Mouse (Mus musculus): ENCODE results near the gene Speg.

Speg gene

DNA sequence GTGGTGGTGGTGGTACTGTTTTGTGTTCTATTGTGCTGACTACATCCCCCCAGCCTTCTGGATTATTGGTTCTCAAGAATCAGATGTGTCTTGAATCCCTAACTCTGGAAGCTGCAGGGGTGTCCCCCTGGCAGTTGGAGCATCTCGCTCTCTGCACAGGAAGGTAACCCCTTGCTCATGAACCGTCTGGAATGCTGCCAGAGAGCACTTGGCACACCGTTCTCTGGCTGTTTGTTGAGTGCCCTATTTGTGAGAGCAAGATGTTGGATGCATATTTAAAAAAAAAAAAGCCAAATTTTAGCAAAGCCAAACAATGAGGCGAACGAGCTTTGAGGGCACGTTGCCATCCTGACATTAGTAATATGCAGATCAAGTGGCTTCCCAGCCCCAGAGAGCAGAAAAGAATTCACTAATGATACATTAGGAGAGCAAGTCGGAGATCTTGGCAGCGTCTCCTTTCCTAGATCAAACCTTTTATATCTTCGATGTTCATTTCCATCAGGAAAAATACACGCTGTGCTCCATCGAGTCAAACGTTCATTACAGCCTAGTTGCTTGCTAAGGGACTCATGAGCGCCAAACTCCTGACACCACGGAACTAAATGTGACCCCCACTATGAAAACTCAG lies 9.5 kb upstream of the Speg start:
- no peak for DNase-seq (ENCODE audit: low read depth, low spot score)

DNA sequence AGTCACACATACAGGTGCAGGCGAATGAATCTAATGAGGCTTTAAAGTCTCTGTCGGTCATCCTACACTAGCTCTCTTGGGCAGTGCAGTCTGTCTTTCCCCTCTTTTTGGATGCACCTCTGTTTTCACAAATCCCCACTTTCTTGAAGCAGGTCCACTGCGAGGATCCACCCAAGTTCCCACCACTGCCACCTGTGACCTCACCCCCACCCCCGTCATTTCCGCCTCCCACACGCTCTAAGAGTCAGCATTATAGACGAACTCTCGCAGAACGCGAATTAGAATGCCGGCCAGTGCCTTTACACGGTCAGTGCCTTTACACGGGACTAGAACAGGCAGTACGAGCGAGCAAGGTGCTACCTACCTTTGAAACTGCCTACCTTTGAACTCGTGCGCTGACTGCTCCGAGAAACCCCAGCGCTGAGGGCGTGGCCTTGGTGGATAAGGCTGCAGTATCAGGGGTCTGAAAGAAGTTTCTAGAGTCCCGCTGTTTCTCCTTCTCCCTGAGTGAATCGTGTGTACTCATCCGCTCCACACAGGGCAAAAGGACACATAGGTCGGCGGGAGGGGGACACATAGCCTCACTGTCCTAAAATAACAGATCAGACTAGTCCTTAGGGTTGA lies 5.6 kb upstream of the Speg start:
- DNase-seq (ENCODE audit: low read depth, low spot score): no peak

DNA sequence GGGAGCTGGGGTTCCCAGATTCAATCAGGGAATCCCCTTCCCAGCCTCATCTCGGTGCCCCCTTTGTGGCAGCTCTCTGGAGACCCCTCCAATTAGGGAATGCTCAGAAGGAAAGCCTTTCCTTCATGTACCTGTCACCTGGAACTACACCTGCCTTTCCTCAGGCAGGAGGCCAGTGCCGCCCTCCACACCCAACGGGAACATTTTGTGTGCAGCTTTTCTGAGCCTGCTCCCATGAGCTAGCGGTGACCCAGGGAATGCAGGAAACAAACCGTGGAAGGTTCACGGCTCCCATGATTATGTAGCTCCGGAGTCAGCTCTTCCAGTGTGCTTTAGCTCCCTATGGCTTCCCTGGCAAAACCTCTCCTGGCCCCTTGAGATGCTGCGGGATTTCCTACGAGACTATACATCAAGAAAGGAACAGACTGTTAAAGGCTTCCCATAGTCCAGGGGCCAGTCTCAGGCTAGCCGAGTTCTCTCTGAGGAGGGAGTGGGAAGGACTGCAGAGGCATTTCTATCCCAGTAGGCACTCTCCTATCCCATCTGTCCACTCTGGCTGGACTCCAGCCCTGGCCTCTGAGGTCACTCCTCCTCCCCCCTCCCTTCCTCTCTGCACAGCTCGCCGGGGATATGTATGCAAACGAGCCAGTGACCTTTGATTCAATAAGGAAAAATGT lies 5.0 kb upstream of the Speg start:
- no peak for DNase-seq (ENCODE audit: low read depth, low spot score)

- DNase-seq (ENCODE audit: low read depth, low spot score): no peak
Observed at GRCm38 (mm10) chr1:75371317-75372095, 3.6 kb upstream of the Speg start.

DNA sequence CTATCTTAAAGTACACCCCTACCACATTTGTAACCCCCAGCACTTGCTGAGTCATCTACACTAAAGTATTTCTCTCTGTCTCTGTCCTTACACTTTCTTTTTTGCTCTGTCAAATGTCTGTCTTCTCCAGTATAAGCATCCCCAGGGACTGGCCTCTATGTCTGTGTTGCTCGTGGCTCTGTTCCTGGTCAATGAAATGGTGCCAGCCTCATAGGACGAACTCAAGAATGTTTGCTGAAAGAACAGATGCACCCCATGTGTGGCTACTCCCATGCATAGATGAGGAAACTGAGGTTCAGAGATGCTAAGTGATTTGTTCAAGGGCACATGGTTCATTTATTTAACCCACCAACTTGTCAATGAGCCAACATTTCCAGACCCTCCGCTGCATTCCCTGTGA lies 2.6 kb upstream of the Speg start:
- no peak for DNase-seq (ENCODE audit: low read depth, low spot score)

GRCm38 (mm10) chr1:75373276-75373675 lies 1.8 kb upstream of the Speg start:
- DNase-seq (ENCODE audit: low read depth, low spot score): no peak

- no peak for DNase-seq (ENCODE audit: low read depth, low spot score)
Observed at GRCm38 (mm10) chr1:75379196-75379595, 4.1 kb downstream of the Speg start.

GRCm38 (mm10) chr1:75379931-75380330 lies 4.8 kb downstream of the Speg start:
- DNase-seq (ENCODE audit: low read depth, low spot score): no peak

- no peak for DNase-seq (ENCODE audit: low read depth, low spot score)
Observed at GRCm38 (mm10) chr1:75380951-75381350, 5.9 kb downstream of the Speg start.

DNA sequence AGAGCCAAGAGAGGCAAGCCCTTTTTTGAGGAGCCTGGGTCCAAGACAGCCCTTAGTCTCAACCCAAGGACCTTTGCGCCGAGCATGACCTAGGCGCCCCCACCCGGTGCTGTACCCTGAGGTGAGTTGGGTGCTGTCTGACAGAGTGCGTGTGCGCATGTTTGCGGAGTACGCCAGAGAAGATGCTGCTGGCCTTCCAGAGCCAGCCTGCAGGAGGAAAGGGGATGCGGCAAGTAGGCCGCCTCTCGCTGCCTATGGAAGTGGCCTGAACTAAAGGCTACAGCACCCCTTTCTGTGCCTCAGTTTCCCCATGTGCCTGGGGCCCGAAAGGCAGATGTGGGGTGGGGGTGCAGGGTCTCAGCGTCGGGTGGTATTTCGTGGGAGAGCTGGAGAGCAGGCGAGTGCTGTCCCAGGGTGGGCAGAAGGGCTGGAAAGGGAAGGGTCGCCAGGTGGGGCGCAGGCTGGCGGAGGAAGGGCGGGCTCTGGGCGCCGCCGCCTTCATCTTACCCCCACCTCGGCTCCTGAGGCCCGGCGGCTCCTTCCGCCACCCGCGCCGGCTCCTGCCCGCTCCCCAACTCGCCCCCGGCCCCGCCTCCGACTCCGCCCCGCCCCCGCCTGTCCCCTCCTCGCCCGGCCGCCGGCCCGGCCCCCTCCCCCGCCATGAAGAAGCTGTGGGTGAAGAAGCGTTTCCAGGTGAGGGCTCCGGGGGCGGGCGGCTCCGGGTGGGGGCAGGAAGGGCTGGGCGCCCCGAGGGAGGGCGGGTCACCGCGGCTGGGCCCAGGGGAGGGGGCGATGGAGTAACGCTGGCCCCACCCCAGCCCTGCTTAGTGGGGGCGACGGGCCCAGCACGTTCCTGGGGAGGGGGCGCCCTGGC lies 6.6 kb downstream of the Speg start:
- no peak for DNase-seq (ENCODE audit: low read depth, low spot score)

DNA sequence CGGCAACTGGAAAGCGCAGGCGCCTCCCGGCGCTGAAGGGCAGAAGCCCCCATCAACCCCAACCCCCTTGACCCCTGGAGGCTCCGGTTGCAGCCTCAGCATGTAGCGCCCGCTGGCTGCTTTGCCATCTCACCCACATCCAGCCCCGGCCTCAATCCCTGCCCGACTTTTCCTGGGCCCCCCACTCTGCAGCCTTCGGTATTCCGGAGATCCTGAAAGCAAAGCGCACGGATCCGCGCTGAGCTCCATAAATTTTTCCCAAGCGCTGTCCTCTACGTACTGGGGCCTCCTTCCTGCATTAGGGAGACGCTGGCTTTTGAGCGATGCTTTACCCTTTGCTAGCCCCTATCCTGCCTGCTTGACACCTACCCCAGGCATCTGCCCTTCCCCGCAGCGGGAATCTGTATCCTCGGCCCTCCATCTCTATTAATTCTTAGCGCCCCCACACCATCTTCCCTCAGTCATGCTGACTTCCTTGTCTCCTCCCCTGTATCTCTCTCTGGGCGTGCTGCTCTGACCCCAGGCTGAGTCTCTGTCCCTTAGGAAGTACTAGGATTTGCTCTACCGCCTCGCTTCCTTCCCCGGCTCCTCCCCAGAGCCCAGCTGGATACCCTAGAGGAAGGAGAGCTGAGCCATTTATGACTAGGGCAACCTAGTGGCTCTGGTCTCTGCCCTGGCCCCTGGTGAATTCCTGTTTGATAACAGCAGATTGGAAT lies 7.4 kb downstream of the Speg start:
- no peak for DNase-seq (ENCODE audit: low read depth, low spot score)

DNA sequence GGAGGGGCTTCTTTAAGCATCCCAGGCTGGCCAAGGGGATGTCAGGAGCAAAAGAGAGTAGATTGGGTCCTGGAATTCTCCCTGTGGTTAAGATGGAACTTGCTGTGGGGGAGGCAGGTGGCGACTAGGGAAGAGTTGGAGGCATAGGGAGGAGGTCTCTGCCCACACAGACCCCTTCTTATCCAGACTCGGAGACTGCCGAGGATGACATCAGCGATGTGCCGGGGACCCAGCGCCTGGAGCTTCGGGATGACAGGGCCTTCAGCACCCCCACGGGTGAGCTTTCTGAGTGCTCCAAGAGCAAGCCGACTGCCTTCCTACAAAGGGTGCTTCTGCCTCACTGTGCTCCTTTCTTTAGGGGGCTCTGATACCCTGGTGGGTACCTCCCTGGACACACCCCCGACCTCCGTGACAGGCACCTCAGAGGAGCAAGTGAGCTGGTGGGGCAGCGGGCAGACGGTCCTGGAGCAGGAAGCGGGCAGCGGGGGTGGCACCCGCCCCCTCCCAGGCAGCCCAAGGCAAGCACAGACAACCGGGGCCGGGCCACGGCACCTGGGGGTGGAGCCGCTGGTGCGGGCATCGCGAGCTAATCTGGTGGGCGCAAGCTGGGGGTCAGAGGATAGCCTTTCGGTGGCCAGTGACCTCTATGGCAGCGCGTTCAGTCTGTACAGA lies 9.5 kb downstream of the Speg start:
- no peak for DNase-seq (ENCODE audit: low read depth, low spot score)

GRCm38 (mm10) chr1:75385142-75385730 lies 10.1 kb downstream of the Speg start:
- DNase-seq (ENCODE audit: low read depth, low spot score): no peak

- no peak for DNase-seq (ENCODE audit: low read depth, low spot score)
Observed at GRCm38 (mm10) chr1:75386149-75386548, 11.1 kb downstream of the Speg start.

DNA sequence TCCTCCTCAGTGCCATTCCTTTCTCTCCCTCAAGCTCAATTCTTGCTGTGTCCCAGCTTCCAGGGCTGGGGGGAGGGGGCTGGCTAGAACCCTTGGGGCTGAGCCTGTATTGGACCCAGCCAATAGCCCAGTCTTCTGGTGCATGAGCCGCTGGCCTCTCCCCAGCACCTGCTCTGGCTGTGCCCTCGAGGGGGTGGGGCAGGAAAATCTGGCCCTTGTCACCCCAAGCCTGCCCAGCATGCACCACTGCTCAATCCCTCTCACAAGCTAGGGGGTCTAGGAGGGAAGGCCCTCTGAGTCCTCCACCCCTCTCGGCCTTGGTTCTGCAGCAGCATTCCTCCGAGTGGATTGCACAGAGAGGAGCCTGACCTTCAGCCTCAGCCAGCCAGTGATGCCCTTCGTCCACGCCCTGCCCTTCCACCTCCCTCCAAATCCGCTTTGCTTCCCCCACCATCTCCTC lies 12.4 kb downstream of the Speg start:
- DNase-seq (ENCODE audit: low read depth, low spot score): no peak

DNA sequence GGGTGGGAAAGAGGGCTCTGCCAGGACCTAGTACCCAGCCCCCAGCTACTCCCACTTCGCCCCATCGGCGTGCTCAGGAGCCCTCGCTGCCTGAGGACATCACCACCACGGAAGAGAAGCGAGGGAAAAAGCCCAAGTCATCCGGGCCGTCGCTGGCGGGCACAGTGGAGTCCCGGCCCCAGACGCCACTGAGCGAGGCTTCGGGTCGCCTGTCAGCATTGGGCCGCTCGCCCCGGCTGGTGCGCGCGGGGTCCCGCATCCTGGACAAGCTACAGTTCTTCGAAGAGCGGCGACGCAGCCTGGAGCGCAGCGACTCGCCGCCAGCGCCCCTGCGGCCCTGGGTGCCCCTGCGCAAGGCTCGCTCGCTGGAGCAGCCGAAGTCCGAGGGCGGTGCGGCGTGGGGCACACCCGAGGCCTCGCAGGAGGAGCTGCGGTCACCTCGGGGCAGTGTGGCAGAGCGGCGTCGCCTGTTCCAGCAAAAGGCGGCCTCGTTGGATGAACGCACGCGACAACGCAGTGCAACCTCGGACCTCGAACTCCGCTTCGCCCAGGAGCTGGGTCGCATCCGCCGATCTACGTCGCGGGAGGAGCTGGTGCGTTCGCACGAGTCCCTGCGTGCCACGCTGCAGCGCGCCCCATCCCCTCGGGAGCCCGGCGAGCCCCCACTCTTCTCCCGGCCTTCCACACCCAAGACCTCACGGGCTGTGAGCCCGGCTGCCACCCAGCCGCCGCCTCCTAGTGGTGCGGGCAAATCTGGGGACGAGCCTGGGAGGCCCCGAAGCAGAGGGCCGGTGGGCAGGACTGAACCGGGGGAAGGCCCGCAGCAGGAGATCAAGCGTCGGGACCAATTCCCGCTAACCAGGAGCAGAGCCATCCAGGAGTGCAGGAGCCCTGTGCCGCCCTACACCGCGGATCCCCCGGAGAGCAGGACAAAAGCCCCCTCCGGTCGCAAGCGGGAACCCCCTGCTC lies 13.1 kb downstream of the Speg start:
- DNase-seq (ENCODE audit: low read depth, low spot score): no peak

- DNase-seq (ENCODE audit: low read depth, low spot score): no peak
Observed at GRCm38 (mm10) chr1:75388898-75389515, 13.9 kb downstream of the Speg start.

- no peak for DNase-seq (ENCODE audit: low read depth, low spot score)
Observed at GRCm38 (mm10) chr1:75393139-75393538, 18.0 kb downstream of the Speg start.

Data from forelimb bud, embryonic 11.5 days (tissue).